Mouse (Mus musculus) right cerebral cortex, postnatal 10 days (tissue): ENCODE data around the gene Nhej1.

ENCODE experiments used
- DNase-seq, 2 experiments: peaks; one replicate each; pipeline ENCODE4 v3.0.0; 2021; ENCODE audit warnings: low spot score in 2 of 2

Gene Nhej1

DNA sequence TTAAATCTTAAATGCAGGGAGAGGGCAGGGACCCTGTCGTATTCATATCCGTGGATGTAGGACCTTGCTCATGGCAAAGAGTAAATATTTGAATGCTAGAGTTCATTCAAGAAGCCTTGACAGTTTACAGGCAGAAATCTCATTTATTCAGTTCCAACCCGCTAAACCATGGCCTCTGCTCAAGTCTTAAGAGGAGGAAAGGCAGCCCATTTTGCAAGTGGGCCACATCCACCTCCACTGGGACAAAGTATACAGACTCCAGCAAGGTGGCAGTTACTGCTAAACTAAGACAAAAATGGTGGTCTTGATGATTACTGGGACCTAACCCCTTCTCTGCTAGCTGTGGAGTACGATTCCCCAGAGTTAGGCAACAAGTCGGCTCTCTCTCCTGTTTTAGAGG lies 418 bp upstream of the Nhej1 start:
- DNase-seq = no peak

DNA sequence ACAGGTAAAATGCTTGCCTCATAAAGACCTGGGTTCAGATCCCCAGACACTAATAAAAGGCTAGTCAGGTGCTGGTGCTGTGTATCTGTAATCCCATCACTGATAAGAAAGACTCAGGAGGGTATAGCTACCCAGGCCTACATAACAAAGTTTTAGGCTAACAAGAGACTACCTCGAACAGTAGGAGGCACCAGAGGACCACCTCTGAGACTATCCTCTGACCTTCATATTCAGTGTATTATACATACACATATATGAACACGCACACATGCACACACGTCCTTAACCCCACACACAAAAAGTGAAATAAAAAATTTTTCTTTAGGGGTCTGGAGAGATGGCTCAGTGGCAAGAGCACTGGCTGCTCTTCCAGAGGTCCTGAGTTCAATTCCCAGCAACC lies 2.8 kb downstream of the Nhej1 start:
- DNase-seq = no peak

DNA sequence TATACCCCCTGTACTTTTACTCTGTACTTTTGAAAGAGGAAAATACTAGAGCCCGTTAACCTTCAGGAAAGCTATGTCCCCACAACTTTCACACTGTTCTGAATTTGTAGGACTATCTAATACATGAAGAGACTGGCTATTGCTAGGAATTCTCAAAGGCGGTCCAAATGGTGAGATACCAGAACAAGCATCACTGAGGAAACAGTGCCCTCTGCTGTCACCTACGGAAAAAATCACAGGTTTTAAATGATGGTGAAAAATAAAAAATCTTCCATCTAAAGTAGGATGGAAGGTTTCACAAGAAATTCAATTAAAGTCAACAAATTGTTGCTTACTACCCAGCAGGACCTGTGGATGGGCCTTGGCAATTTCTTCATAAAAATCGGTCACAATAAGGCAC lies 72.9 kb downstream of the Nhej1 start:
- peak; percentile 40 to 50 for DNase-seq

DNA sequence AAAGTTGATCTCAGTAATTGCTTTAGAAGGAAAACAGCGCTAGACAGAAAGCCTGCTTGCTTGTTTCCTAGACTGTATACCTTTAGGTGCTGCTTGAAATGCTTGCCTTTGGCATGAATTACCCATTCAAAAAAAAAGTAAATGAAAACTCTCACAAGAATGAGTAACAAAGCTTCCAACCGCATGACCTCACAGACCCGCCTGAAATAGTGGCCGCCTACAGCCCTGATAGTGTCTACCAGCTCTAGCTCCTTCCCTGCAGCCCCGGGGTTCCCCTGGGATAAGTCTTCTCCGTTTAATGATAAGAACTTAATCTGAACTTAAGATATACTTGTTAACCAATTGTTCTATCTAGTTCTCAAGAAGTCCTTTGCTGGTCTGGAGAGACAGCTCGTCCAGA lies 73.6 kb downstream of the Nhej1 start:
- no peak for DNase-seq

DNA sequence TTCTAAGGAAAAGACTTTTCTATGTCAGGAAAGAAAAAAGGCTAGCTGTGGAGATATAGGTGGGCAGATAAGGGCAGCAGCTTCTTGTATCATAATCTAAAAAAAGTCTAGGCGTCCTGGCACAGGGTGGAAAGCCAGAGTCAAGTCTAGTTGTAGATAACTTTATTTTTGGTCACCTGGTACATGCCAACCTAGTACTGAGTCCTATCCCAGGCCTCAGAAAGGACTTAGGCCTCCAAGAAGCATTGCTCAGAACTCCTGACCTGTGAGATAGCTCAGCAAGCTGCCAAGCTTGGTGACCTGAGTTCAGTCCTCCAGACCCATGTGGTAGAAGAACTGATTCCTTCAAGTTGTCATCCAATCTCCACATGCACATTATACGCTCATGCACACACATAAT lies 76.4 kb downstream of the Nhej1 start:
- no peak for DNase-seq

DNA sequence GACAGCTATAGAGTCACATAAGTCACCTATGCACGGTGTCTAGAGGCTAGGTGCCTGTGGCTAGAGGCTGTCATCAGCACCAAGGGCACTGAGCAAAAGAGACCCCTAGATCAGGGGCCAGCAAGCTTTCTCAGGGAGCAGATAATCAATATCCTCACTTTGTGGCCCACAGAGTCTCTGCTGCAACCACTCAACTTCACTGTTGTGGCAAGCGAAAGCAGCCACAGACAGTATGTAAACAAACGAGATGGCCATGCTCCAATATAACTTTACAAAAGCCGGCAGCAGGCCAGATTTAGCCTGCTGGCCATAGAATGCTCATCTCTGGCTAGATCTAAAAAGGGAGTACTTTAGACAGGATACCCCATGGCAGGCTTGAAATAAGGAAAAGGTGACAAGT lies 77.0 kb downstream of the Nhej1 start:
- DNase-seq = no peak

DNA sequence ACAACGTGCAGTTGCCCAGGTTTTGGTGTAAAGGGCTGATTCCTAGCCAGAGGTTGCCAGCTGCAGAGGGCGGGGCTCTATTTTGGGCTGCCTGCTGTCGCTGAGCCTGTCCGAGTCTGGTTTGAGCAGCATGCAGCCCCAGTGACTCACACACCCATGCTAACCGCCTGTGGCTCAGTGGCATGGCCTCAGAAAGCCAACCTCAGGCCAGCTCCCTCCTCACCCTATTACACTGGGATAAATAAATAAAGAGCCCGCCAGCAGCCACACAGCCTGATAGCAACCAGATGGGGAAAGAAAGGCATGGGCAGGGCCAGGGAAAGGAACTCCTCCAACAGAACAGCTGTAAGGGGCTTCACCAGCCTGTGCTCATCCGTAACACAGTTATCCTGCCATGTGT lies 84.6 kb downstream of the Nhej1 start:
- DNase-seq = no peak

DNA sequence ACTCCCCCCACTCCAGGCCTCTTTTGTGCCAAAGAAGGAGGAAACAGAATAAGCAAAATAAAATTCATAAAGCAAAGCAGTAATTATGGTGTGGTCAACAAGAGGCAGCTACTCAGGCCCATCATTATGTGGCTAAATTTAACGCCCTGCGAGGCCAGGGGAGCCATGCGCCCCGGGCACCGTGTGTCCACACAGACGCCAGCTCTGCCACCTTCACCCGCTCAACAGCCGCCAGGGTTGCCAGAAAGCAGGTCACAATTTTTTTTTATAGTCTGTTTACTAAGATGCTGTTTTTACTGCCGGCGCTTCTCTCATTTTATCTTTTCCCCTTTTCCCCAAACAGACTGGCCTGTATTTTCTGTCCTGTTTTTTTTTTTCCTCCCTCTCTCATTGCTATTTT lies 93.0 kb downstream of the Nhej1 start:
- no peak for DNase-seq

DNA sequence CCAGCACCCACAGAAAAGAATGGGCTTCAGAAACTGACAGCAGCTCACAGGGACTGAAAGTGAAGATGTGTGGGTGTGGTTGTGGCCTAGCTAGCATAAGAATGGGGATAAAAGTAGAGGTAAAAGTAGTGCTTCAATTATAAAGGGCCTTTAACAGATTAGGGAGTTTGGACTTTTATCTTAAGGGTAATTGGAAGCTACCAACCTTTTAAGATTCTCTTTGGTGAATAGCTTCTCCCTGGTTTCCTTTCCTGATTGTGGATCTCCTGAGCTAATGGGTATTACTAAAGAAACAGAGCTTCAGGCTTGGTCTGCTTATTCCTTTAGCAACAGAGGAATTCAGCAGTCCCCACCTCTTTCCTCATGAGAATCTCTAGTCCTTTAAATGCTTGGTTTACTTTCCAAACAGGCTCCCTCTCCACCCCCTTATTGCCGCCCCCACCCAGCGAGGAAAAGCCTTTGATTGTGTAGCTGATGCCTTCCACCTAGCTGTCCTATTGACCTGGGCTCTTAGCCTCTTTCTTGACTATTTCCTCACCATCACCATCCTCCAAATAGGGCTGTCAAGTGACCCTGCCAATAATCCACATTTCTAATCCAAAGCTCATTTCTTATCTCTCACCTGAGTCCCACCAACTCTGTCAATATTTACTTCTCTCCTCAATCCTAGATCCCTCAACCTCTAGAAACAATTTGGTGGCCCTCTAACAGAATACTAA lies 97.8 kb downstream of the Nhej1 start:
- no peak for DNase-seq

DNA sequence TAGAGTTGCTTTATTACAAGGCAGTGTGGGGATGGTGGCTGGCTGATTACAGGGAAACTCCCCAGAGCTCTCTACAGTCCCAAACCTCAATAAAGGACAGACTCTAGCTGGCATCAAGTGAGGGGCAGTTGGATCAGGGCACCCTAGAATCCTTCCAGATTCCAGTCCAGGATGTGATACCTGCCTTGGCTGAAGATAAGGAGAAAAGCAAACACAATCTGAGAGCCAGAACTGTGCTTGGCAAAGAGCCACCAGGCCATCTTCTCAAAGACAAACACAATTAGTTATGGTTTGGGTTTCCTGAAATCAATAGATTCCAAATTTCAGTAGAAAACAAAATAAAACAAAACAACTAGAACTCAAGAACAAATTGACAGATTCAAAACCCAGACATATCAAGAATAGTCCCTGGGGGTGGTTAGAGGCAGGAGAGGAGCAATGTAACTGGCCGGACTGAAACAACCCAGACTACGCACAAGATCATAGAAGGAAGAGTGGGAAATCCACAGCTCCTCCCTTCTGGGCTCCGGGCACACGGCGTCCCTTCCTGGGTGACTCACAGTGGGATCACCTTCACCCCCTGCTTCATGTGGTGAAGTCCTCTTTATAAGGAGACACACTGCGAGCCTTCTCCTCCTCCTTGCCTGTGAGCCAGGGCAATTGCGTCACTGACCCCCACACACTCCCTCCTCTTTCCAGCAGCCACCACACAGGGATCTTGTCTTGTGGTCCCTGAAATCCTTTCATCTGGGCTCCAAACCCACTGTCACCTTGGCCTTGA lies 100.4 kb downstream of the Nhej1 start:
- DNase-seq = no peak

DNA sequence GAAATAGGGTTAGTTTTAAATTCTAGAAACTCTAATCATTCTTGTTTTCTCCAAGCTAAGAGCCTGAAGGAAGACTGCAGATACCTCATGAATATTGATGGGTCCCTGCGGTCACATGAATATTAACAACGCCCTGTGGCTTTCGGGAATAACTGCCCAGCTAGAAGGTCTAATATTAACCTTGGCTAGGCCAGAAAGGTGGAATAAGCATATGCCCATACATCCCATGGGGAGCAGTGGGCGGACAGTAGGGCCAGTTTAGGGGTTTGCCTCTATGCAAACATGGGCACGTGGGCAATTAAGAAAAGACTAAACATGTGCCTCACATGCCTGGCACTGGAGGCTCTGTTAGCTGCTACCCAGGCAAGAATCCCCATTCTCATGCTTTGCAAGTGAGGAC lies 102.8 kb downstream of the Nhej1 start:
- DNase-seq = no peak

DNA sequence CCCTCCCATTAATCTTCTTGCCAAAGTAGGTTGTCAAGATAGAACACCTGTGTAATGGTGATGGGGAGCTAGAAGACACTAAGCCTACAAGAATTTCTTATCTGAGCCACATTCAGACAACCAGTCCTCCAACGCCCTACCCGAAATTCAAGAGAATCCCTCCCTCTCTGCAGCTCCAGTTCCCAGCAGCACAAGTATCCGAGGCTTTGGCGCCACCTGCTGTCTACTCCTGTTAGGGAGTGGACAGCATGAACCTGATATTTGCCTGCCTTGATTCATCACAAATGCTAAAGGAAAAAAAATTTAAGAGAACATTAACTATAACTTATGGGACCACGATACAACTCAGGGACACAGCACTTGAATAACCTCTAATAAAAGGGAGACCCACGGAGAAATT lies 108.2 kb downstream of the Nhej1 start:
- peak; percentile 88 to 92 for DNase-seq

DNA sequence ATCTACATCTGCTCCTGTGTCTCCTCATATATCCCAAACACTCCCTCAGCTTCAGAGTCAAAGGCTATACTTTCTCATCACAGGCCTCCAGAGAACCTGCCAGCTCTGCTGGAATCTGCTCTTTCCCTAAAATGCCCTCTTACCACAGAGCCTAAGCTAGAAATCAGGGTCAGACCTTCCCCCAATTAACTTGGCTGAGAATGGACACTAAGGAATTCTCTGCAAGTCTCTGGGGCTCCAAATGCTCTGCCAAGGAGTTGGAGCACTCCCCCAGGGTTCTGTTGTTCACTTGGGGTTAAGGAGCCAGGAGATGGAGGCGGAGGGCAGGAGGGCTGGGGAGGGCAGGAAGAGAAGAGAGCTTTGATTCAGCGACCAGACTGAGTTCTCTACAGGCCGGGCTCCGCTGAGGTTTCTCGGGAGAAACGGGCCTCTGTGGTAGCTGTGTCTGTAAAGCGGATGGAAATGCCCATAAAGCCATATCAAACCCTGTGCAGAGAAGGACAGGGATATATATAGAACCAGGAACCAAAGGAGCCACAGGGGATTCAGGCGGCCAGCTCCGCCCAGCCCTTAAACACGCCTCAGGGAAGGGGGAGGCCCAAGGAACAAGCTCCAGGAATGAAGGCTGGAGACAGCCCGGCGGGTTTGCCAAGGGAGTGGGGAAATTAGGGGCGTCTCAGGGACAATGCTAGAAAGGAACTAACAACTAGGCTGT lies 109.3 kb downstream of the Nhej1 start:
- no peak for DNase-seq

DNA sequence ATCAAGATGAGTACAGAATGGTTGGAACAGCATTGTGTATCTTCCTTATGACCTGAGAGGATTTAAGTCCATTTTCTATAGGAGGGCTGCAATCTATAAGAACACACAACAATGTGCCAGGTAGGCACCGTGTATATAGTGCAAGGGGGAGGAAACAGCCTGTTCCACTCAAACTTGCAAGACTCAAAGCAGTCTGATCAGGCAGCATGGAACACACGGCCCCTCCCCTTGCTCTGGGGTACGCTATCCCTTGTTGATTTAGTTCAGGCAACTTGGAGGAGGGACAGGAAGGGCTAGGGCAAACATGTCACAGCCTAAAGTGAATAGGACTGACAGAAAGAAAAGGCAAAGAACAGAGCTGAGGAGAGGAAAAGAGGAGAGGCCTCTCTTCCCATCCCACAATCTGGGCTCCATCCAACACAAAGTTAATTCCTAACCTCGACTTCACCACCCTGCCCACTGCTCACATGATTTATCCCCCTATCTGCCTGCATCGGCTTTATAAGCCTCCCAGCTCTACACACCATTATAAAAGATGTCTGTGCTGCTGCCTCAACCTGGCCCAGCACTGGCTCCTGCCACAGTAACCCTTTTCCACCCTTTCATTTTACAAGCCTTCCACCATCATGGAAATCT lies 110.7 kb downstream of the Nhej1 start:
- no peak for DNase-seq

DNA sequence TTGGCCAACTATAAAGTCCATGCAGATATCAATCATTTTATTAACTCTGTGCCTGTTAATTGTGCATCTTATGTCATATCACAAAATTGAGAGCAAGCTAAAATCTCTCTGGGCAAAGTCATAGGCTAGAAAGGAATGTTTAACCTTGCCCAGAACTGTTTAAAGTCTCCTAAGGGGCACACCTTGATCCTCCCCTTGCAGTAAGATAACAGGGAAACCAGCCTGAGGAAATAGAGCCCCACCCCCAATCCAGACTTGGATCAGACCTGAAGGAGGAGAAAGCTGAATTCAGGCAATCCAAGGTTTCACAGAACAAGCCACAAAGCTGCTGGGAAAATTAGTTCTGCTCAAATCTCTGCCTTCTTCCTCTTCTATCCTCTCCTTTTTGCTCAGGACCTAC lies 114.2 kb downstream of the Nhej1 start:
- DNase-seq = no peak

DNA sequence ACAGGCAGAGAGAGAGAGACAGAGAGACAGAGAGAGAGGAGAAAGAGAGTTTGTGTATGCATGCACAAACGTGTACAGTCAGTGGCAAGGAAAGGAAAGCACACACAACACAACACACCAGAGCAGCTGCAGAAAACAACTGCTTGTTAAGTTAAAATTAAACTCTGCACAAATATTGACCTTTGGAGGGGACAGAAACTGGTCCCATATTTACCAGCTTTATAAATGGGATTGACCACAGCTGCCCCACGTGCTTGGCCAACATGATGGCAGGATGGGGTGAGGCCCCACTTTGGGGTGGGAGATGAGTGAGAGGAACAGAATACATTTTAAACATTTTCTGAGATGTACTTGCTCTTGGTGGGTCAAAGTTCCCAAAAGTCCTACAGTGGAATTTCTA lies 114.8 kb downstream of the Nhej1 start:
- DNase-seq = no peak

DNA sequence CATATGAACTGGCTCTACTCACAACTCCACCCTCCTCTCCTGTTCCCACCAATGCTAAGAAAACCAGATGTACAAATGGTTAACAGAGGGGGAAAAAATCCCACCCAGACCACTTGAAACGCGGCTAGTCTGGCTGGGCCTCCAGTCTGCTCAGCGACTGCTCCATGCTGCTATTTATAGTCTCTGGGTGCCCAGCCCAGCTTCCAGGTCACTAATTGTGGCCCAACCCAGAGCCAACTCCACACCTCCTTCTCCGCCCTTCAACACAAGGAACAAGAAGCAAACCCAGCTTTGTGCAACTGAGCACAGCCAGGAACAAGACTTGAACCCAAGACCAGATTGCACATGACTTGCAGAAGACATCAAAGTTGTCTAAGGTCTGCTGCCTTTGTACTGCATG lies 119.0 kb downstream of the Nhej1 start:
- DNase-seq = no peak

DNA sequence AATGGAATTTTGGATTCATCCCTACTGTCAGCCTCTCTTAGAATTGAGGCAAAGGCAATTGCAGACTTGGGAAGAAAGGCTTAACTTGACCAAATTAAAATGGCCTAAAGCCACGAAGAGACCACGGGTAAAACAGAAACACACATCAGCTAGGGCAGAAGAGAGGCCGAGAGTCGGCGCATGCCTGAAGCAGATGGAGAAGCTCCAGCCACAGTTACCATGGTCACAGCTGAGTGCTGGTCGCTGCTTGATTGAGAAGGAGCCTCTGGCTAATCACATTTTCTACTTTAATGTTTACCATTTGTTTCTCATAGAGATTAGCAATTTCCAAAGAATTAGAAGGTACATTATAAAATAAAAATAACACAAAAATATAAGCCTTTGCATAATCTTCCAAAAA lies 123.8 kb downstream of the Nhej1 start:
- DNase-seq = no peak

DNA sequence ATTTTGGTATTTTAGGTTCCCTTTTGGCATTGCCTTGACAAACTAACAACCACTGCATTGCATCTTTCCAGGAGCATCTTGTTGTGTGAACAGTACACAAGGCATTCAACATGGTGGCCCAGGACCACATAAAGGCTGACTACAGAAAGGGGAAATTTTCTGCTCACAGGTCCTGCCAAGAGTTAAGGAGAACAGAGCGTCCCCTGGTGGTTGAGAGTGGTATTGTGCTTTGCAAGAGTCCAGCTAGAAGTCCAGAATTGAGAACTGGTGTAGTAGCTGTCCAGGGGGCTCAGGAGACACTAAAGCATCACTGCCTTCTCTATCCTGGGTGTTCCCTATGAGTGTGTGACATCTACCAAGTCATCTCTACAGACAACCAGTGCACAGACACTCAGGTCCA lies 124.5 kb downstream of the Nhej1 start:
- DNase-seq = no peak

DNA sequence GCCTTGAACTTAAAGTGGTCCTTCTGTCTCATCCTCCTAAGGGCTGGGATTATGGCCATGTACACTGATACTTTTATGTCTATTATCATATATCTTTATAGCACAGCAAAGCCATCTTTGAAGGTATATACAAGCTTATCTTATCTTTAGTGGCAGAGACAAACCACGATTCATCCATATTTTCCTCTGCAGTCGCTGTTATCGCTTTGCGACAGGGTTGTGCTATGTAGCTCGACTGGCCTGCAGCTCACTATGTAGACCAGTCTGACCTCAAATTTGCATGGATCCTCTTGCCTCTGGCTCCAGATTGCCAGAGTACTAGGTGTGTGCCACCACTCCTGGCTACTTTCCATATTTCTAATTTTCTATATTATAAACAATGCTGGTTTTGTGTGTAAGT lies 125.8 kb downstream of the Nhej1 start:
- DNase-seq = no peak

DNA sequence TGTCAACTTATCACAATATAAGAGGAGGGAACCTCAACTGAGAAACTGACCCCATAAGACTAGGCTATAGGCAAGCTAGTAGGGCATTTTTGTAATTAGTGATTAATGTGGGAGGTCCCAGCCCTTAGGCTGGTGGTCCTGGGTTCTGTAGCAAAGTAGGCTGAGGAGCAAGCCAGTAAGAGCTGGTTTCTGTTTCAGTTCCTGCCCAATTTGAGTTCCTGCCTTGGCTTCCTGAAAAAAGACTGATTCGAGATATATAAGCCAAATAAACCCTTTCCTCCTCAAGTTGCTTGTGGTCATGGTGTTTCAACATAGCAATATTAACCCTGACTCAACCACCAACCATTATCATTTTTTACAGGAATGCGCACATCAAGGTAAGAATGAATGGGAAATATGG lies 127.8 kb downstream of the Nhej1 start:
- DNase-seq = no peak

DNA sequence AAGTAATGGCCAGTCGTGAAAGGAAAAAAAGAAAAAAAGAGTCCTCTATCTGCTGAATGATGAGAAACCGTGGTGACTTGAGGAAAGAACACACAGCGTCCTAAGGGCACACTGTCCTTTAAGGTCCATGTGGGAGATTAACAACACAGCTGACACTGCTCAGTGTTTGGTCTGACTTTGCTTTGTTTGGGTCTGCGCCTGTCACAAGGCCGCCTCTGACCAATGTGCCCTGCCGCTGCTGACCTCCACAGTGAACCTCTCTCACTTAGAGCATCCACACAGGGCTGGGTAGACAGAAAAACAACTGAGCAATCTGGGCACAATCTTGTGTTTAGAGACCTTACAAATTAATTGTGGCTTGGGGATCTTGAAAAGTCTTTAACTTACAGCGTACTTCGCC lies 148.0 kb downstream of the Nhej1 start:
- DNase-seq = no peak

DNA sequence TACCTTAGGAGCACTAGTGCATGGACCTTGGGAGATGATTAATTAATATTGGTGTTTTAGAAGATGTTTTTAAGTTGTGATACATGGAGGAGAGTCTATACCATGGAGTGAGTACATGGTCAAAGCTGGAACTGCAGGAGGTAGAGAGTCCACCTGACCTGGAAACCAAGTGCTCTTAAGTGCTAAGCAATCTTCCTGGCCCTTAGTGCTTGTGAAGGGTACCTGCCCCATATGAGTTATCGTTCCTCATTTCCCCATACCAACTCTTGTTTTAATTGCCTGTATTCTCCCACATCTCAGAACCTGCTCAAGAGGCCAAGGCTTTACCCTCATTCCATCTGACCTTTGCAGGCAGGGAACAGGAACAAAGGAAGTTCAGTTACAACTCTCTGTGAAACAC lies 149.1 kb downstream of the Nhej1 start:
- no peak for DNase-seq
